Mouse (Mus musculus) limb, embryonic 11.5 days (tissue): ENCODE results near the gene Sec24d. TPM values are rescaled to one million over a fixed set of nuclear protein-coding genes. Genes with fewer than 3 reads are reported as not detected.

ENCODE experiments used
- ATAC-seq: fragments of 200-750 bp; cut with Nextera tagmentation; 2 replicates; pipeline ENCODE4 v1.8.0; 2017; ENCODE audit warnings: low read depth; ENCODE audit not compliant: insufficient number of reproducible peaks, low FRiP score, low TSS enrichment
- DNase-seq: peaks from one replicate; pipeline ENCODE4 v3.0.0-alpha.2; 2015; ENCODE audit warnings: low spot score
- H3K27ac ChIP-seq: fragments of 300-500 bp; sonication (generic); replicated peaks from 2 replicates; pipeline ENCODE4 v1.5.1; 2014; ENCODE audit warnings: low read depth, mild to moderate bottlenecking, low read length
- H3K27me3 ChIP-seq: fragments of 300-500 bp; sonication (generic); 2 replicates; pipeline ENCODE4 v1.6.1; 2014; ENCODE audit warnings: mild to moderate bottlenecking, low read length, mixed read lengths; ENCODE audit not compliant: control insufficient read depth, insufficient read depth
- H3K36me3 ChIP-seq: fragments of 300-500 bp; sonication (generic); 2 replicates; pipeline ENCODE4 v1.6.1; 2014; ENCODE audit warnings: mild to moderate bottlenecking, low read length, moderate library complexity, mixed read lengths; ENCODE audit not compliant: control insufficient read depth, insufficient read depth
- H3K4me1 ChIP-seq: fragments of 300-500 bp; sonication (generic); 2 replicates; pipeline ENCODE4 v1.6.1; 2014; ENCODE audit warnings: low read length, mixed read lengths; ENCODE audit not compliant: control insufficient read depth, insufficient read depth
- H3K4me2 ChIP-seq: fragments of 300-500 bp; sonication (generic); 2 replicates; pipeline ENCODE4 v1.6.1; 2014; ENCODE audit warnings: low read depth, mild to moderate bottlenecking, moderate library complexity; ENCODE audit not compliant: severe bottlenecking
- H3K4me3 ChIP-seq: fragments of 300-500 bp; sonication (generic); 2 replicates; pipeline ENCODE4 v1.5.1; 2014; ENCODE audit warnings: low read depth, low read length
- H3K9ac ChIP-seq: fragments of 300-500 bp; sonication (generic); 2 replicates; pipeline ENCODE4 v1.6.1; 2014; ENCODE audit warnings: mild to moderate bottlenecking, low read length
- H3K9me3 ChIP-seq: fragments of 300-500 bp; sonication (generic); 2 replicates; pipeline ENCODE4 v1.6.1; 2016; ENCODE audit warnings: low read length; ENCODE audit not compliant: control insufficient read depth
- WGBS: fragments of 180-500 bp; shearing (Covaris S2); extraction: QIAGEN DNeasy Blood & Tissue Kit; methylation state at CpG from one replicate; pipeline ENCODE4 v1.1.7; 2014; 5-methylcytosine and 5-hydroxymethylcytosine counted together
- polyA plus RNA-seq: library from polyadenylated mRNA; unstranded; fragments of >200 nt; fragmentation: Nextera tagmentation; extraction: Ambion mirVana; gene quantifications from 2 replicates; pipeline ENCODE4 v1.2.1, GENCODE M21; 2014

Gene Sec24d
- polyA plus RNA-seq = 29.3 and 29.4 TPM in 2 replicates

DNA sequence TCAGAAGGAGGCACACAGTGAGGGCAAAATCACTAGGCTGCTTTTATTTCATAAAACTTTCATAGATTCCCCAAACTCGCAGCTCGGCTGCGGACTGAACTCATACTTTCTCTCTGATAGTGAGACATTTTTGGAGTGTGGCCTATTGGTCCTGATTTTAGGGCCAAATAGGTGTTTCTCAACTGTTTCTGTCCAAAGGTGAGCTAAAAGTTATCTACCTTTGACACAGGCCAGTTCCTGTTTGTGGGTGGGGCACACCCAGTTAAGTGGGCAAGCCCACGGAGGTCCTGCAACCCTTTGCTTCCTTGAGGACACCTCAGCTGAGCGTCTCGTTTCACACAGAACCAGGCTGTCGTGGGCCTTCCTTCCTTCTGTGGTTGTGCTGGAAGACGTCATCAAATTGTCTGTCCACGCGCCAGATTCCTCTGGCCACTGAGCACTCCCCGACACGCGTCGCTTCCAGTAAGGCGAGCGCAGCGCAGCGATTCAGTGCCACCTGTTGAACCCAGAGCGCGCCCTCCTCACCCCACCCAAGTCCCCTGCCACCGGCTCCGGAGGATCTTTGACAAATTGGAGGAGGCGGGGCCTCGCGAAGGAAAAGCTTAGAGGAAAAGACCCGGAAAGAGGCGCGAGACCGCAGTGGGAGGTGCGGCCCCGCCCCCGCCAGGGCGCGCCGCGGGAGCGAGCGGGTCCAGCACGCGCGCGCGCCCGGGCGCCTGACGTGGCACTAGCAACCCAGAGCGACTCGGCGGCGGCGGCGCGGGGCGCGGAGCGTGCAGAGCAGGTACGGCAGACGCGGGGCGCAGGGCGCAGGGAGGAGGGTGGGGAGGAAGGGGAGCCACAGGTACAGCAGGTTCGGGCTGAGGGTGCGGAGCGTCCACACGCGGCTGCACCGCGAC is at the start of gene Sec24d:
Sec24d (plus strand) TSS at position 703 of the 899 bp plus-strand sequence.
- no peaks in the 10 kb centered on the region for H3K4me1 ChIP-seq
- H3K27me3 ChIP-seq = no peaks in the 10 kb centered on the region; the same call in 1 of the 2 replicates
- 4% methylated on average over 68 of the region's 68 CpGs for WGBS
- peak; percentile 85 for DNase-seq
- ATAC-seq = peak; percentile 85
- H3K9ac ChIP-seq = peak within 1 kb of the TSS; percentile 69
- H3K27ac ChIP-seq = no peak within 1 kb of the TSS
- H3K9me3 ChIP-seq = no peaks in the 10 kb centered on the region
- H3K4me3 ChIP-seq = peak within 1 kb of the TSS; percentile 57
- H3K4me2 ChIP-seq = peak within 1 kb of the TSS; percentile 86
- H3K36me3 ChIP-seq = peaks cover 2% of the 10 kb centered on the region; the same call in 1 of the 2 replicates

GRCm38 (mm10) chr3:123218646-123219045 is 48.6 kb upstream of the Sec24d start:
- 41% methylated on average over 6 of the region's 6 CpGs for WGBS
- H3K36me3 ChIP-seq = no peaks in the 10 kb centered on the region
- no peak for DNase-seq

DNA sequence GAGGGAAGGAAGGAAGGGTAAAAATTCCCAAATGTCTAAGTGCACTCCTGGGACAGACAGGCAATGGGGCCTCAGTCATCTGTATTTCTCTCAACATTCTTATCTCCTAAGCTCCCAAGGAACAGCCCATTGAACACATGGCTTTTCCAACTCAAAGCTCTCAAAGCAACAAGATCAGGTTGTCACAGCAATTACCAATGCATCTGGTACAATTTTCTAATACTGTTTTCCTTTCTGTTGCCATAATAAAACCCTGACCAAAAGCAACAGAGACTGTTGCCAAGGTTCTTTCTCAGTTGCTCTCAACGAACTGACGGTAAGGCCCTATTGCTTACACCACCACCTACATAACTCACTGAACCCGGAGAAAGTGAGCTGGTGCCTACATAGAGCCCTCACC is 40.0 kb upstream of the Sec24d start:
- no peaks in the 10 kb centered on the region for H3K4me1 ChIP-seq
- no peaks in the 10 kb centered on the region for H3K27me3 ChIP-seq
- H3K9ac ChIP-seq = no peak overlapping the region
- ATAC-seq (no peak), DNase-seq (peak; percentile 11)
- WGBS = 96% methylated on average over 3 of the region's 3 CpGs
- no peak overlapping the region for H3K4me3 ChIP-seq
- H3K27ac ChIP-seq = no peak overlapping the region
- no peaks in the 10 kb centered on the region for H3K36me3 ChIP-seq
- H3K9me3 ChIP-seq = no peaks in the 10 kb centered on the region
- H3K4me2 ChIP-seq = no peak overlapping the region

More at GRCm38 (mm10) chr3:123218646-123219045, 48.6 kb upstream of the Sec24d start:
- Histone ChIP-seq H3K4me2 (no peak overlapping the region), H3K4me3 (no peak overlapping the region), H3K27ac (no peak overlapping the region), H3K4me1 (no peaks in the 10 kb centered on the region), H3K9me3 (no peaks in the 10 kb centered on the region), H3K9ac (no peak overlapping the region), H3K27me3 (no peaks in the 10 kb centered on the region)
- no peak for ATAC-seq

- Histone ChIP-seq H3K36me3 (no peaks in the 10 kb centered on the region), H3K4me1 (0 out of 2 replicates have a peak, but pooled peaks cover under 1% of the 10 kb centered on the region), H3K4me3 (no peak overlapping the region), H3K9me3 (no peaks in the 10 kb centered on the region), H3K4me2 (no peak overlapping the region), H3K27ac (no peak overlapping the region), H3K27me3 (no peaks in the 10 kb centered on the region), H3K9ac (no peak overlapping the region)
- DNase-seq (no peak), ATAC-seq (no peak)
- WGBS = 90% methylated on average over 2 of the region's 2 CpGs
Observed at GRCm38 (mm10) chr3:123231639-123232038, 35.6 kb upstream of the Sec24d start.

DNA sequence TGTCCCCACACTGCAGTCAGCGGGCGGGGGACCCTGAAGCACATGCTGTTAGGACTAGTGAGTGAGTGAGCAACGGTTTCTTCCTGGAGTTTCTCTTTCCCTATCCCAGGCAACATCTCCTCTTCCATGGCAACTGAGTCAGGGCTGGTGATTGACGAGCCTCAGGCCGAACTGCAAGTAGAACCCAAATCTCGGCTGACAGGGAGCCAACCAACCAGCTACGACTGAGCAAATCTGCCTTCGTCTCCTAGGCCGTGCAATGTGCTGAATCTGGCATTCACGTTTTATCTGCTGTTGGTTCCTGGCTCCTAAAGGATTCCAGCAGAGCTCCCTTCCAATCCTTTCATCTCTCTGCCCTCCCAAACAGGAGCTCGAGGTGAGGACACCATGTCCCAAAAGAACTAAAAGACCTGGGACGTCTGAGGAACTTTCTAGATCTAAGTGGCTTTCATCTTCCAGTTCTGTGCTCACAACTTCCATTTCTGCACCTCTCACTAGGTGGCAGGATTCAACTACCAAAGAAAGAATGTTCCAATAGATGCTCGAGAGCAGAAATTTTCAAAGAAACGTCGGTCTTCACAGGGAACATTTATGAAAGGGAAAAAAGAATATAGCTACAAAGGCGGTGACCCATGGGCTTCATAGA is 32.9 kb upstream of the Sec24d start:
- peak; percentile 32 for DNase-seq
- no peak overlapping the region for H3K4me2 ChIP-seq

DNA sequence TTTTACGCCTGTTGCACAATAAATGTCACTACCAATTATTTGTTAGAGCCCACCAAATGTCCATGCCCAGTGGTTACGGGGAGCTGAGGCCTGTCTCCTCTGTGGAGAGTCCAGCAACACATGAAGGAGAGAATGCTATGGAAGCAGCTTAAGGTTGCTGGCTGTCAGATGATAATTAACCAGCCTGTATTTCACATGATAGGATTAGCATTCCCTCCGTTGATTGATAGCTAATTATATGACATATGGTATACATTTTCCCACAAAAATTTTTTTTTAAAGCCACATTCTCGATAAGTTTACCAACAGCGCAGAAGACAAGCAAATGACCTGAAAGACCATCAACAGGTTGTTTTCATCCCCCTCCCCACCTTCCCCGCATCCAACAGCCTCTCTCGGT is 31.8 kb upstream of the Sec24d start:
- Histone ChIP-seq H3K4me3 (peak overlapping the region; percentile 38), H3K4me2 (peak overlapping the region; percentile 79), H3K9me3 (no peaks in the 10 kb centered on the region), H3K27ac (no peak overlapping the region), H3K27me3 (no peaks in the 10 kb centered on the region), H3K9ac (peak overlapping the region; percentile 37; the same call in 1 of the 2 replicates), H3K36me3 (no peaks in the 10 kb centered on the region), H3K4me1 (0 out of 2 replicates have a peak, but pooled peaks cover 2% of the 10 kb centered on the region)
- WGBS = 10% methylated on average over 7 of the region's 7 CpGs
- DNase-seq = no peak
- no peak for ATAC-seq

More for the DNA sequence above, 32.9 kb upstream of the Sec24d start:
- no peaks in the 10 kb centered on the region for H3K9me3 ChIP-seq
- no peak overlapping the region for H3K4me3 ChIP-seq
- H3K9ac ChIP-seq = no peak overlapping the region
- no peak for ATAC-seq
- H3K4me1 ChIP-seq = 0 out of 2 replicates have a peak, but pooled peaks cover 2% of the 10 kb centered on the region
- no peaks in the 10 kb centered on the region for H3K27me3 ChIP-seq
- H3K36me3 ChIP-seq = no peaks in the 10 kb centered on the region
- no peak overlapping the region for H3K27ac ChIP-seq
- 52% methylated on average over 16 of the region's 16 CpGs for WGBS

DNA sequence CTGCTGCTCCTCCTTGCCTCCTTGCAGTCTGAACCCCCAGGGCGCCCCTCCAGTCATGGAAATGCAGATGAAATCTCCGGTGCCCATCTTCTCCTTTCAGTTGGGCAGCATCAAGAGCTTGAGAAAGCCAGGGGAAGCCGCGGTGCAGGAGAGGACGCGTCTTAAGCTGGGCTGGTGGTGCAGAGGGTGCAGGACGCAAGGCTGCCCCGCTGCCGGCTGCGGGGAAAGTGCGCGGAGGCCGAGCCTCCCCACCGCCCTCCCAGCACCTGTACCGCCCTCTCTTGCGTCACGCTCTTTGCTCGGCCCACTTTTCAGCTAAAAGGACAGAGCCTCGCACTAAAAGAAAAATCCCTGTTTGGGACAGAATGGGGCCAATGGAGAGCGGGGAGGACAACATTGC is 31.3 kb upstream of the Sec24d start, which contains the start of gene Synpo2:
Synpo2 (minus strand) TSS at position 229 of the 400 bp plus-strand sequence.
- DNase-seq (peak; percentile 68), ATAC-seq (peak; percentile 52; the same call in 1 of the 2 replicates)
- peak within 1 kb of the TSS; percentile 37; the same call in 1 of the 2 replicates for H3K9ac ChIP-seq
- H3K4me3 ChIP-seq = peak within 1 kb of the TSS; percentile 38
- under 1% methylated on average over 20 of the region's 20 CpGs for WGBS
- H3K36me3 ChIP-seq = no peaks in the 10 kb centered on the region
- H3K4me2 ChIP-seq = peak within 1 kb of the TSS; percentile 79
- no peaks in the 10 kb centered on the region for H3K27me3 ChIP-seq
- H3K4me1 ChIP-seq = 0 out of 2 replicates have a peak, but pooled peaks cover 2% of the 10 kb centered on the region
- no peak within 1 kb of the TSS for H3K27ac ChIP-seq
- H3K9me3 ChIP-seq = no peaks in the 10 kb centered on the region

GRCm38 (mm10) chr3:123237039-123237438 is 30.2 kb upstream of the Sec24d start:
- WGBS = 22% methylated on average over 7 of the region's 7 CpGs
- Histone ChIP-seq H3K27ac (no peak overlapping the region), H3K27me3 (no peaks in the 10 kb centered on the region), H3K4me1 (0 out of 2 replicates have a peak, but pooled peaks cover 2% of the 10 kb centered on the region), H3K9me3 (no peaks in the 10 kb centered on the region), H3K4me3 (no peak overlapping the region), H3K4me2 (no peak overlapping the region), H3K36me3 (no peaks in the 10 kb centered on the region), H3K9ac (no peak overlapping the region)
- DNase-seq (peak; percentile 32), ATAC-seq (no peak)
